Mouse (Mus musculus) testis, adult 2 months (tissue): ENCODE measurements around the gene Olfr209.

Experiments
- CTCF ChIP-seq: fragments of 200-500 bp; IDR thresholded peaks from 2 replicates; pipeline ENCODE4 v1.5.1; 2012; ENCODE audit warnings: low read depth, mild to moderate bottlenecking, inconsistent platforms, low read length, moderate library complexity; ENCODE audit not compliant: control insufficient read depth, insufficient read depth, insufficient replicate concordance
- POLR2A ChIP-seq: fragments of 200-500 bp; IDR thresholded peaks from 2 replicates; pipeline ENCODE4 v1.6.1; 2012; ENCODE audit warnings: low read depth, mild to moderate bottlenecking, inconsistent platforms, low read length, moderate library complexity; ENCODE audit not compliant: control insufficient read depth

DNA sequence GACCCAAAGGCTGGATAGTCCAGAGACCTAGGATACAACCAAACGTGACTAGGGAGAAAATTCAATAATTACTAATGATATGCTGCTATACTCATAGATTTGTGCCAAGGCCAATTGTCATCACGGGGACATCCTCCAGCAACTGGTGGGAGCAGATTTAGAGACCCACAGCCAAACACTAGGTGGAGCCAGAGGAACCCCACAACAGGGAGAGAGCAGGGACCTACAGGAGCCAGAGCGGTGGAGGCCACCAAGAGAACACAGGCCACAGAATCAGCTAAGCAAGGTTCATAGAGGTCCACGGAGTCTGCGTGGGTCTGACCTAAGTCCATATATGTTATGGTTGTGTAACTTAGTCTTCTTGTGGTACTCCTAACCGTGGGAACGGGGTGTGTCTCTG is 37.3 kb upstream of the Olfr209 start:
- TF ChIP-seq POLR2A (no peak), CTCF (no peak)
